Mouse (Mus musculus) monocyte, adult 2 months (primary cell): Measurements from ENCODE around the gene Trim28.

Experiments
- DNase-seq, 2 experiments: peaks; one replicate each; pipeline ENCODE4 v3.0.0; 2022; ENCODE audit warnings: low spot score in 2 of 2, low read depth in 1 of 2

Gene Trim28

GRCm38 (mm10) chr7:13033451-13034147 is 34.7 kb downstream of the Trim28 start:
- no peak for DNase-seq

GRCm38 (mm10) chr7:13034148-13034977 is 35.4 kb downstream of the Trim28 start, which contains the start of gene Chmp2a:
Chmp2a (minus strand) TSS chr7:13034807.
- DNase-seq: peak; percentile 78 to 85

DNA sequence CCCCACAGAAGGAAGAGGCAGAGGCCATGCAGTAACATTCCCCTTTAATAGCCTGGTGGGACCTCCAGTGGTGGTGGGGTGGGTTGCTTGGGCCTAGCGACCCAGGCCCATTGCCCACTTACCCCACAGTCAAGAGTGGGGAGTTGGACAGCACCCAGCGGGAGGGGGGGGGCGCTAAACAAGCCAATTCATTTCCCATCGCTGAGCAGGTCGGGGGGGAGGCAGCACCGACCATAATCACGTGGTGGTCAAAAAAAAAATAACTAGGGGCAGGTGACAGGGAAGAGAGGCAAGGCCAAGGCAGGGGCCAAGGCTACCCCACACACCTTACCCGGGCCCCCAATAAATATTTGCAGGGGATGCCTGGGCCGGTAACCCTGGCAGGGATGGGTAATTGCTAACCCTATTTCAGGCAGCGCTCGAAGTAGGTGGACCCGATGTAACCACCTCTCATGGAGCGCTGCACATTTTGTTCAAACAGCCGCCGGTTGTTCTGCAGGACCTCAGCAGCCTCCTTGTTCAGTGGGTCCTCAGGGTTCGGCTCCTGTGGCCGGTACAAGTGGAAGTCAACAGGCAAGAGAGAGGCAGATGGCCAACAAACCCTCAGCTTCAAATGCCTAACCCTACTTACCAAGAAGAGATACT is 36.4 kb downstream of the Trim28 start:
- no peak for DNase-seq

- no peak for DNase-seq
These were observed 37.9 kb downstream of the Trim28 start for GRCm38 (mm10) chr7:13036806-13037205.

DNA sequence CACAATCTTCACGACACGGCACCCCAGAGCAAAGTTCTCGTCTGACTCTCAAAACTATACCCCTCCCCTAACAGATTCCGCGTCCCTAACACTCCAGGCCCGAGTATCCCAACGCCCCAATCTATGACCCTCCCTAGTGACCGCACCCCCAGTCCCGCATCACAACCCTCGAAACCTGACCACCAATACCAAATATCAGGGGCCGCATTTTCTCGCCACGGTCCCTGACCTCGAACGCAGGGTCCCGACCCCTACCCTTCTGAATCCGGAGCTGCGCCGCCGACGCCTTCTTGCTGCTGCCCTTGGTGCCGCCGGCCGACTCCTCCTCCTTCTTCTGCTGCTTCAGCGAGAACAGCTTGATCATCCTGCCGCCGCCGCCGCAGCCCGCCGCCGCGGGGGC is 38.5 kb downstream of the Trim28 start:
- DNase-seq: no peak

DNA sequence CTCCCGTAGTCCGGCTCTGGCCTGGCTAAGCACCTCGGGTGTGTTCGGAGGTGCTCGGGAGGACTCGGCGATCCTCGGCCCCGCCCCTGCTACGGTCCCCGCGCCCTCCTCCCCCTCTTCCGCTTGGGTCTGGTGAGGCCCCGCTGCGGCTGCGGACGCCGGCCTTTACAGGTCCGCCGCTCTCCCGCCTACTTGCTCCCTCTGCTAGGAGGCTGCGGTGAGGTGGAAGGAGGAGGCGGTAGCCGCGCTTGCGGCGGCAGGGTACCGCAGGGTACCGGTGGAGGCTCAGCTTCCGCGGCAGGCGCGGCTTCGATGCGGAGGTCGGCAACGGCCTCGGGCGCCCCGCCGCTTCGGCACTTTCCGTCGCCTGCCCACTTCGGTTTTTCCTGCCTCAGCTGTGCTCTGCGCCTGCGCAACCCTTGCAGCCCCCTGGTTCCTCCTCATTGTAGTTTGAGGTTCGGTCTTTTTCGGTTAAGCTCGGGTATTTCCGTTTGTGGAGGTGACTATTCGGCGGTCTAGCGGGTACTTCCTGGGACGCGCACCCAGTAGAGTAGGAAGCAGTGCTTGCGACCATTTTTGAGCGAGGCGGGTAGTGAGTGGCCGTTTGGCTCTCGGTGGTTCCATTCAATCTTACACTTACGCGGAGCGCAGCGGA is 39.1 kb downstream of the Trim28 start, which contains the start of gene Ube2m:
TSS of gene Ube2m (minus strand) at position 375 of the 655 bp plus-strand sequence.
- peak; percentile 87 to 94 for DNase-seq

DNA sequence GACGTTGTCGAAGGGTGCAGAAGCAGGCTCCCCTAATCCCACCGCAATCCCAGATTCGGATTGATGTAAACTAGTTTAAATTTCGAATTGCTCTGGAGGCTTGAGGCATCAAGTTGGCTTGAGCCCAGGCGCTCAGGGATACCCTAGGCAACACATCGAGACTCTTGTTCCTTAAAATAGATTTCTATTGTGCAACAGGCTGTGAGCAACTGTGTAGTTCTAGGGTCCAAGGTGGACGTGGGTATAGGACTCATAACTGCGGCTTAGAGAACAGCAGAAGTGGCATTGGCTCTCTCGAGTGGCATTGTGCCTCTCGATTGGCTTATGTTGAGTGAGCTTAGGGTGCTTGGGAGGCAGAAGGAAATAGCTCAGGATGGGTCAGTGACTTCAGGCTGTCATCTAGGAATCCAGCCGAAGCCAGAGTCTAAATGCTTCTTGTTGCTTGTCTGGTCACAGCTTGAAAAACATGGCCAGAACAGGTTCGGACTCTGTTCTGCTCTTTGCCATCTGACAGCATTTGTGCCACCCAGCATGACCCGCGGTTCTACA is 39.8 kb downstream of the Trim28 start:
- DNase-seq: no peak

- no peak for DNase-seq
These were observed 40.3 kb downstream of the Trim28 start for GRCm38 (mm10) chr7:13039181-13039580.

DNA sequence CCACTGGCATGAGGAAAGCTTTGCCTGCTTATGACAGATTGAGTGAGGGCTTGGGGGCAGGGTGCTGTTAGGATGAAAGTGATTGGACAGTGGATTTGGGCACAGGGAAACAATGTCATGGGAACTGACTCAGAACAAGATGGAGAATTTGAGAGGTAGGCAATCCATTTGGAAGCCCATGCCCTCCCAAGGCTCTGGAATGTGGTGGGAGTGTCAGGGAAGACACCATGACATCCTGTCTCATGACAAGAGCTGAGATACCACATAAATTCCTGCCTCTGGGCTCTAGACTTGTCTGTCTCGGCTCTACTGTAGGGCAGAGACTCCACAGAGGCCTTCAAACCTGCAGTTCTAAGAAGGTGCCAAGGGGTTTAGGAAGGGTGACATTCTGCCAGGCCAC is 42.3 kb downstream of the Trim28 start:
- no peak for DNase-seq

DNA sequence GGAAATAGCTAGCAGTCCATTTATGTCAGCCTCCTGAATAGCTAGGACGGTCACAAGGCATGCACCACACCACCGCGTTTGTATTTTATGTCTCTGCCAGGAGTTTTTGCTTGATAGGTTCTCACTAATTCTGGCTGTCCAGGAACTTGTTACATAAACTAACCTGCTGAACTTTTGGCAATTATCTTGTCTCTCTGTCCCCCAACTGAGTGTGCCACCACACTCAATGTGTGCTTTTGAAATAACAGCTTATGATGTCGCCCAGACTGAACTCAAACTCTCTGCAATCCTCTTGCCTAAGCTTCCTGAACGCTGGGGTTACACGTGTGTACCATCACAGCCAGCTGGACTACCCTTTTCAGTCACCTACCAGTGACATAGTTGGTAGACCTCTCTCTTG is 43.6 kb downstream of the Trim28 start:
- no peak for DNase-seq

GRCm38 (mm10) chr7:13043120-13043444 is 44.2 kb downstream of the Trim28 start:
- no peak for DNase-seq

DNA sequence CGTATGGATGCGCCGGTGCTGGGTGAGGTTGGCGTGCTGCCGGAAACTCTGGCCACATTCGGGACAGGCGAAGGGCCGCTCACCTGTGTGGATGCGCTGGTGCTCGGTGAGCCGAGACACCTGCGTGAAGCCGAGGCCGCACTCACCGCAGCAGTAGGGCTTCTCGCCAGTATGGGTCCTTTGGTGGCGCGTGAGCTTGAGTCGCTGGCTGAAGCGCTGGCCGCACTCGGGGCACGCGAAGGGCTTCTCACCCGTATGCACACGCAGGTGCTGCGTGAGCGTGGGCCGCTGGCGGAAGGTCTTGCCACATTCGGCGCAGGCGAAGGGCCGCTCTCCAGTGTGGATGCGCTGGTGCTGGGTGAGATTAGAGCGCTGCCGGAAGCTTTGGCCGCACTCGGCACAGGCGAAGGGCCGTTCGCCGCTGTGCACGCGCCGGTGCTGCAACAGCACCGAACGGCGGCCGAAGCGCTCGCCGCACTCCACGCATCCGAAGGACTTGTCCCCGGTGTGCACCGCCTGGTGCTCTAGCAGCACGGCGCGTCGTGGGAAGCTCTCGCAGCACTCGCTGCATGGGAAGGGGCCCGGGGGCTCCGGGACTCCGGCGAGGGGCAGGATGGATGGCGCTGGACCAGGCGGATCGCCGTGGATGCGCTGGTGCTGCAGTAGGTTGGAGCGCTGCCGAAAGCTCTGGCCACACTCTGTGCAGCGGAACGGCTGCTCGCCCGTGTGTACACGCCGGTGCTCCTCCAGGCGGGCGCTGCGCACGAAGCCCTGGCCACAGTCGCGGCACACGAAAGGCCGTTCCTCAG is 44.7 kb downstream of the Trim28 start:
- no peak for DNase-seq

GRCm38 (mm10) chr7:13044254-13044625 is 45.3 kb downstream of the Trim28 start:
- no peak for DNase-seq

DNA sequence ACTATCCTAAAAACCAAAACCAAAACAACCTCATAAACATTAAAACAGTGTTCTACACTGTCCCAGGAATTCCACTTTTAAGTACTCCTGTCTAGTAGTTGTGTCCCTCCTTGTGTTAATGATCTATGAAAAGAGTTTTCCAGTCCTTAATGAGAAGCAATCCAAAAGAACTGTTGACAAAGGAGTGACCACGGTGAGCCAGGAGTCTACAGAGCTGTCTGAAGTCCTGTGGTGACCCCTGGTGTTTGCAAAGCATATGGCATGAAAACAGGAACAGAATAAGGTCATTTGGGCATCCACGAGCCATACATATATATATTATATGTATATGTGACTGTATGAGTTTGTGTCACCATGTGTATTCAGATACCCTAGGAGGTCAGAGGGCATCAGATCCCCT is 47.2 kb downstream of the Trim28 start:
- DNase-seq: peak in 1 of 2 experiments; percentile 49

DNA sequence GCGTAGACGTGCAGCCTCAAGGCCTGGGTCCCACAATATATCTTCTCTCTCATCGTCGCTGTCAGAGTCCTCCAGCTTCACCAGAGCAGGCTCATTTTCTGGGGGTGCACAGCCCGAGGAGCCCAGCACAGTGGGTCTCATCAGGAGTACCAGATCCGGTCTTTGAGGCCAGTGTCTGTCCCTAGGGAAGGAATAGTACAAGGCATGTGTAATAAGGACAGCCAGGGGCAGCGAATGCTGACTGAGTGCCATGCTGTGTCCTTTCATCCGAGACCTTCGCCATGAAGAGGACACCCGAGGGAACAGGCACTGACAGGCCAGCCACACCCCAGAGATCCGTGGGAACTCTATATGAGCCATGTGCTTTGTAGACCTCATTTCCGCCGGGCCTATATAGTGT is 54.1 kb downstream of the Trim28 start:
- DNase-seq: no peak

DNA sequence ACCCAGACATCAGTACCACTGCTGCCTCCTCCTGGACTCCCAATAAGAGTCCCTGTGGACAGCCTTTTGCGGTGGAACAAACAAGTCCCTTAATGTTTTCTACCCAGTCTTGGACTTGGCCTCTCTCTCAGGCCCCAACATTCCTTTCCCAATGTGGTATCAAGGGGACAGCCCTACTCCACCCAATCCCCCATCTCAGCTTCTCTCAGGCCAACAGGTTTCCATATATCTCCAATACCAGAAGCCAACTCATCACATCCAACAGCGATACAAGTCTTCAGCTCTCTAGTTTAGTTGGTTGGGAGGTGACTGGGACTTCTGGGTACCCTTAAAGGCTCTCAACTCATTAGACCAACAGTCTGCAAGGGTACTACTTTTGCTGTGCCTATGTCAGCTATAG is 54.6 kb downstream of the Trim28 start:
- DNase-seq: no peak

DNA sequence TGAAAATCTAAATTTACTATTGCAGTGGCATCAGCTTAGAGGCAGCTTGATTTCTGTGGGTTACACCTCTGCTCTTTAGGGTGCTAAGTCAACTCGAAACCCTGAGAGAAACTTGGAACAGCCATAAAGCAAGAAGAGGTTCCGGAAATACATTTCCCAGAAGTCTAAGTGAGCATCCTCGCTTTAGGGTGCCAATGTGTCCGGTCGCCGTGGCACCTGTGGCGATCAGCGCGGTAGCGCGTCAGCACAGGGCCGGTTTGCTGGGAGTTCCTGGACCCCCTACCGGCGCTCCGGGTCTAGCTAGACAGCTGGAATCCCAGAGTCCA is 55.0 kb downstream of the Trim28 start:
- DNase-seq: no peak

GRCm38 (mm10) chr7:13054287-13055010 is 55.5 kb downstream of the Trim28 start, which contains the start of gene Mzf1:
Mzf1 (minus strand) TSS chr7:13054764.
- peak; percentile 56 to 82 for DNase-seq

GRCm38 (mm10) chr7:13056913-13057700 is 58.2 kb downstream of the Trim28 start:
- no peak for DNase-seq
